Mouse (Mus musculus) thymus, postnatal 36 days (tissue): ENCODE measurements at regions not wholly inside any gene's neighbourhood (a gene's known extent, or its start where the extent isn't known, plus 50 kb on each side); places are given as distances from the start of the nearest gene placed in this dataset.

Experiments
- DNase-seq, 2 experiments: peaks; one replicate each; pipeline ENCODE4 v3.0.0; 2022; ENCODE audit warnings: mixed read lengths in 2 of 2

DNA sequence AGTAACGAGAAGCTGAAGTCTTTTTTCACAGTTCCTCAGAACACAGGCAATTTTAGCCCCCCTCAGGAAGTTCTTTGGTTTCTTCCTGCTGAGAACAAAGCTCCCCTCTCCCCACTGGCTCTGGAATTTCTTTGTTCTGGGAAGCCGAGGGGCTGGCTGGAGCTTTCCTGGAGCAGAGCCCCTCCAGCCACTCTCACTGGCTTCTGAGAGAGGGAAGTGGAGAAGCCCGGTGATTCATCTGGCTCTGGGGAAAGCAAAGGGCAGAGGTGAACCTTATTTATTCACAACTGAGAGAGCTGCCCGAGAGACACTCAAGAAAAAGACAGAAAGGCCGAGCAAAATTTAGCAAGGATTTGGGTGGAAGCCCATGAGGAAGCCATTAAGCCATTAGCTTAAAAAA lies 63.9 kb downstream of the Ddx3x start:
- DNase-seq: no peak

DNA sequence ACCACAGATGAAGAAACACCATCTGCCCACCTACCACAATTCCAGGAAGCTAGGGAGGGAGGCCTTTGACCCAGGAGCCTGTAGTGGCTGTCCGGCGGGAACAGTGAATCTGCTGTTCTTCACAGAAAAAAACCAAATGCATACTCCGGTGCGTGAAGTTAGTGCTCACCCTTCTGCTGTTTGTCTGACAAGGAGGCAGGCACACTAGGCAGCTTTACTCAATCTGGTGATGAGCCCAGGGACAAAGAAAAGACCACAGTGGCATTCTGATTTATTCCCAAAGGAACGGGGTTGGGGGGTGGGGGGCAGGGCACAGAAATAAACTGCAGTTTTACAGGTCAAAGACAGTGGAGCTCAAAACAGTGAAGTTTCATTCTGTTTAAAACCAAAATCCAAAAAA lies 64.4 kb downstream of the Ddx3x start:
- no peak for DNase-seq

DNA sequence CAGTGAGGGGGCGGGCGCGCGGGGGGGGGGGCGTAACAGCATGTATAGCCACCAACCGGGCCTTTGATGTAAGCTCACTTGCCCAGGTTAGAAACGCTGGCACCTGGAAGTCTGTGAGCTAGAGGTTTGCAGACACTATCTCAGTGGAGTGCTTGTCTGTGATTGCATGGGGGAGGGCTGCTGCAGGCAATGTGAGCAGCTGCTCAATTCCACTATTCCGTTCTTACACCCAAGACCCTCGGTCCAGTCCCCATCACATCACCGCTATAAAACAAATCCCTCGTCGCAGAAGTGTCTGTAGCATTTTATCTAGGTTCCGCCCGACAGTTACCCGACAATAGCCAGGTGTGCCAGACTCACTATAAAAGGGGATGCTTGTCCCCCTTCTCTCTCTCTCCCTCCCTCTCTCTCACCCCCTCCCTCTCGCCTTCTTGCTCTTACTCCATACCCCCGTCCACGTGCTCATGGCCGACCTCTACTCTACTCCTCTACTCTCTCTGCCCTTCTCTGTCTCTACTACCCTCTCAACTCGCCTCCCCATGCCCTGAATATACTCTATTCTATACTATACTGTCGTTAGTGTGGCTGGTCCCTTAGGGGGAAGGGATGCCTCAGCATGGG lies 65.4 kb downstream of the Ddx3x start:
- DNase-seq: peak; percentile 46 to 55

DNA sequence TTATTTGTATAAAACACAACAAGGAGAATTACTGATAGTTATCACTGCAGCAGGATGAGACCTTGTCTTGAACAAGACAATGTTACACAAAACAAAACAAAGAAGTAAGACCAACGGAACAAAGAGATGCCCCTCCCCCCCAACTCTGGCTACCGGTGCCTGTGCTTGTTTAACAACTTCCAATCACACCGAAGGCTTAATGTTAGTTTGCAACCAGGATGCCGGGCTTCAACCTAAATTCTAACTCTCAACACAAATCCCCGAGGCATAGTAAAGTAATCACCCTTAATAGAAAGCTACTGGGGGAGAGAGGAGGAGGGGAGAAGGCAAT lies 65.9 kb downstream of the Ddx3x start:
- peak; percentile 57 to 66 for DNase-seq

DNA sequence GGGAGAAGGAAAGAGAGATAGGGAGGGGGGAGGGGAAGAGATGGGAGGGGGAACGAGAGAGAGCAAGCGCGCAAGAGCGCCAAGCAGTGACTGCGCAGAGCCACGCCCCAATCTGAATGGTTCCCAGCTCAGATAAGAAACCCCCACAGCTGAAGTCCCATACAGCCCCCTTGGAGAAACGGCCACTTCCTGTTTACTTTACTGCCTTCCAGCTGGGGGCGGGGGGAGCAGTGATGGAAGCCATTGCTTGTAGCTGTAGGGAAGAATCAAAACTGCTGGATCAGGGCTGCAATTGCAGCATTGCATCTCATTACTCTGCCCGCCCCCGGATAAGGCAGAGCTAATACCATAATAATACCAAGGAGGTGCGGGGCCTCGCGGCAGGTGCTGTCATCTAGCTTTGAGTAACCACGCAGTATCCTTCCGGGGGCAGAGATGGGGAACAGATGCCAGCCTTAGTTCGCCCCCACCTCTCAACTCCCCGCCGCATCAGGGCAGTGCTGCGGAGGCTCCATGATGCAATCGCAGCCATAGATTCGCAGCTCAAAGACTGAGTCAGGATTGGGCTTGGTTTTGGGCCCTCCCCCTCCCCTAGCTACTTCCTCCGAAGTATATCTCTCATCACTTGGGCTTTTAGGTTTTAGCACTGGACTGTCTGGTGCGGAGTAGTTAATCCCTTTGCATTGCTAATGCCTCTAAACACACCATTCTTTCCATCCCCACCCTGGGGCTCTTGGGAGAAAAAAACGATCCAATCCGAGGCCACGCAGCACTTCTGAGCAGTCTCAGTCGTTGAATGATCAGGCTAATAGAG lies 66.5 kb downstream of the Ddx3x start:
- peak; percentile 71 to 84 for DNase-seq

DNA sequence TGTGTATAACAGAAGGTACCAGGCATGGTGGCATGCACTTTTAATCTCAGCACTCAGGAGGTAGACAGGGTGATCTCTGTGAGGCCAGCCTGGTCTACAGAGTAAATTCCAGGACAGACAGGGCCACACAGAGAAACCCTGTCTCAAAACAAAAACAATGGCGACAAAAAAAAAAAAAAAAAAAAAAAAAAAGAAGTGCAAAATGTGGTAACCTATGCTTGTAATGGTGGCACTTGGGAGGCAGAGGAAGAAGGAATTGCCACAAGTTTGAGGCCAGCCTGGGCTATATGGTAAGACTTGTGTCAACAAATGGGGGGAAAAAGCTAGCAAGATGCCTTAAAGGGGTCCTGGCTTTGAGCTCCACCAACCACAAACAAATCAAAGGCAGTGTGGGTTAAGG lies 67.6 kb downstream of the Ddx3x start:
- DNase-seq: no peak

DNA sequence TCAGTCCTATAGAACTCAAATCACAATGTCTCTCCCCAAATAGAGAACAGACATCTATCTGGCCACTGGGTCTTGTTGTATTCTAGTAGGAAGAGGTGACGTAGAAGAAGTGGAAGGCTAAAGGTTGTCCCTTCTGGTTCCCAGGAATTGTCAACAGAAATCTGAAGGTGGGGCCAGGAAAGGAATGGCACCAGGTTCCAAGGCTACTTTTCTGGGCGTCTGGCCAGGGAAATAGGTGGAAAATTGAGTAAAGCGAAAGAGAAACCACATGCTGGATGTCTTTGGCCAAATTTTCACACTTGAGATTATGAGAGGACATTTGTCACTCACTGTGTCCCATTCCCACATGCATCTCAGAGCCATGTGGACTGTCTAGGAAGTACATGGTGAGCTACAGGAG lies 69.7 kb downstream of the Ddx3x start:
- DNase-seq: no peak

DNA sequence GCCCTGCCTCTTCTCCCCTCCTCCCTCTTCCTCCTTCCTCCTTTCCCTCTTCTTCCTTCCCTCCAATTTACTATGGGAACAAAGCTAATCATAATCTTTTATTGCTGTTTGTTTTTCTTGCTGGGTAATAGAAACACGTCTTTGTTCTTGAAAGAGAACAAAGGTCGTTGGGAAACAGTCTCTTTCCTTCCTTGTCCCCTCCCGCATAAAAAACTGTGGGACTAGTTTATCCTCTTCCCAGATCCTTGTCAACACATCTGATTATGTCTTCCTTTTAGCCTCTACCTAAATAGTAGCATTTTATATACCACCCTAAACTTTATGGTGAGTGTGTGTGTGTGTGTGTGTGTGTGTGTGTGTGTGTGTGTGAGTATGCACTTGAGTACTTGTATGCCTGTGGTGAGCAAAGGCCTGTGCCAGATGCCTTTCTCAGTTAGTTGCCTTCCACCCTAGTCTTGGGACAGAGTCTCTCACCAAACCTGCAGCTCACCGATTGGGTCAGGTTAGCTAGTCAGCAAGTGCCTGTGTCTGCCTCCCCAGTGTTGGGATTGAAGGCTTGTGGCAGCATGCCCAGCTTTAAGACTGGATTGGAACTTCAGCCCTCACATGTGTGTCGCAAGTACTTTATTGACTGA lies 76.5 kb downstream of the Ddx3x start:
- no peak for DNase-seq

DNA sequence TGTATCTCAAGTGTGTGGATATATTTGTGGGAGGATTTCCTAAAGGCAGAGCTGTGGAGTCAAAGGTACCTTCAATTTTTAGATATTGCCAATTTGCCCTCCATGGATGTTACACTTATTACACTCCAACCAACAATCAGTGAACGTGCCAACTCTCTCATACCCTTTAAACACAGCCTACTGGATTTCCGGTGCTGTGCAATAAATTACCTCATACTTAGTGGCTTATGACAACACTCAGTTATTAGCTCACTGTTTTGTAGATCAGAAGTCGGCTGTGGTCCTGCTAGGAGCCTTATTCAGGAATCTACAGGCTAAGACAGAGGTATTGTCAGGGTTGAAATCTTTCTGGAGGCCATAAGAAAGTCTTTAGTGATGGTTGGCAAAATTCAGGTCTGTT lies 77.2 kb downstream of the Ddx3x start:
- no peak for DNase-seq

DNA sequence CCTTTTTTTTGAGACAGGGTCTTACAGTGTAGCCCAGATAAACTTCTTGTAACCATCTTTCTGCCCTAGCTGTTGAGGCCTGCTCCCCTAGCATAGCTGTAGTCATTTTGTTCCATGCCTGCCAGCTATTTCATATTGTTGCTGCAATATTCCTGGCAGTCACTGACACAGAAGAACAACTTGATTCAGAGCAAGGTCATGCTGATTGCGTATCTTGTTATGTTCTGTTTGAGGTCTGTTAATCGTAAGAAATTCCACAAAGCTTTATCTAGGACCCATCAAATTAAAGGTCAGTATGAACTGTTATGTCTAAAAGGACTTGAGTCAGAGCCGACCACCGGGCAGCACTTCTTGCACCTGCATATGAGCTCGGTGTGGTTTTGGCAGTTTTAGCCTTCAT lies 79.7 kb downstream of the Ddx3x start:
- DNase-seq: no peak

DNA sequence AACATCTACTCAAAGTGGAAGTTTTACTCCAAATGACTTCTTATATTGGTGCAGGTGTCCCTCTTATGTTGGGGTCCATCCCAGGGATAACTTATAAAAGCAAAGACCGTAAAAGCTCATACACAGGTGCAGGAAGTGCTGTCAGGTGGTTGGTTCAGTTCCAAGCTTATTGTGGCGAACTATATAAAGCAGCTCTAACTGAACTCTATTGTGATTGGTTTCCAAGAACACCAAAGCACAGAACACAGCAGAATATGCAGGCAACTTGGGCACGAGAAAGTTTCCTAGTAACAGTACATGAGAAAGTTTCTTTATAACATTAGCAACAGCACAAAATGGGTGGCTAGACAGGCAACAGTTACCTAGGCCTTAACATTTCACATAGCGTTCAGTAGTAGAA lies 89.5 kb downstream of the Ddx3x start:
- peak in 1 of 2 experiments; percentile 49 for DNase-seq

DNA sequence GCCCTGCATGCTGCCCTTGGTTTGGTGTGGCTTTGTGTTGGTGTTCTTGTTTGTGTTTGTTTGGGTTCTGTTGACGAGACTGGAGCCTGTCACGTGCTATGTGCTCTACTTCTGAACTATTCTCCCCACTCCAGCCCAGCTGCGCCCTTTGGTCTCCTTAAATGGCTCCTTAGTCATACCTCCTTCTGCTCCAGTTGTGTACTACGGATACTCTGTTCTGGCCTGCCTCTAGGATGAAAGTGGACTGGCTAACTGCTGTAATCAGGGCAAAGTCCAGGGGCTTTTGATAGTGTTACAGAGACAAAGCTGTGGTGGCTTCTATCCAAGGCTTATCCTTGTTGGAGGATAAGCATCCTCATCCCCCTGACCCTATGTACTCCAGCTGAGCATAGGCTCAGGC lies 92.0 kb downstream of the Ddx3x start:
- DNase-seq: no peak

DNA sequence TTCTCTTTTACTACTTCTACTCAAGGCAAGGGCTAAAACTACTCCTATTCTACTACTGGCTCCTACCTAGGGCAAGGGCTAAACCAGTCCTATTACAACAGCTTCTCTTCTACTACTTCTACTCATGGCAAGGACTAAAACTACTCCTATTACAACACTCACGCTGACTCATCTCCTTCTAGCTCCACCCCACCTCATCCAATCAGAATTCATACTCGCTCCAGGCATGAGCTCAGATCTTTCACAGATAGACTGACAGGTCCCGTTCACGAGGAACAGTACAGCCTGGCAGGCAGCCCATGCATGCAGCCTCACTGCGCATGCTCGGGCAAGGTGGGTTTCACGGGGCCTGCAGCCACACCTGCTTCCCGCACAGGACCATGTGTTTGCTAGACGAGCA lies 79.6 kb upstream of the Nyx start:
- no peak for DNase-seq

DNA sequence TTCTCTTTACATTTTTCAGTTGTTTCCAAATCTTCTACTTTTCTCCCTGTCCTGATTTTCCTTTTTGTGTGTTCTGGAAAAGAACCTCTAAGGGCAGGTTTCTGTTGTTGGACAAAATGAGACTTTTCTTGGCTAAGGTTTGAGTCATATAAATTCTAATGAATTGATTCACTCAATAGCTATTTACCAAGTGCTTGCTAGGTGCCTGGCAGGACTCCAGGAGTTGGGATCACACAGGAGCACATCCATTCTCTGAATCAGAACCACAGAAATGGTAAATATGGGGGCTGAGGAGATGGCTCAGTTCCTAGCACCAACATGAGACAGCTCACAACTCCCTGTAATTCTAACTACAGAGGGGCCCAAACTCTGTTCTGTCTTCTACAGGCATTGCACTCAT lies 67.4 kb upstream of the Nyx start:
- DNase-seq: no peak

DNA sequence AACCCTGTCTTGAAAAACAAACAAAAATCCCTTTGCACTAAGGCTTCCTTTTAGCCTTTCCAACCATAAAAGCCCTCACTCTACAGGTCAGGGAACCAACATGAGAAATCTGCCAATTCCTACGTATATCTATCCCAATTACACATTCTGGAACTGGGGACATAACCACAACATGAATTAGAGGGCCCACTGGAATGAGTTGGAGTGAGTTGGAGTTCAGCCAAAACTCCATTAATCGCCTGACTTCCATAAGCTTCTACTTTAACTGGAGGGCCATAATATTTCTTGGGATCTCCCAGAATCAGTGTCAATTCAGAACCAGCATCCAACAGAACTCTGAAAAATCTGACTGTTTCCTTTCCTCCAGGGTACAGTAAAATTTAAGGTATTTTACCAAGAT lies 53.2 kb upstream of the Nyx start:
- DNase-seq: no peak

DNA sequence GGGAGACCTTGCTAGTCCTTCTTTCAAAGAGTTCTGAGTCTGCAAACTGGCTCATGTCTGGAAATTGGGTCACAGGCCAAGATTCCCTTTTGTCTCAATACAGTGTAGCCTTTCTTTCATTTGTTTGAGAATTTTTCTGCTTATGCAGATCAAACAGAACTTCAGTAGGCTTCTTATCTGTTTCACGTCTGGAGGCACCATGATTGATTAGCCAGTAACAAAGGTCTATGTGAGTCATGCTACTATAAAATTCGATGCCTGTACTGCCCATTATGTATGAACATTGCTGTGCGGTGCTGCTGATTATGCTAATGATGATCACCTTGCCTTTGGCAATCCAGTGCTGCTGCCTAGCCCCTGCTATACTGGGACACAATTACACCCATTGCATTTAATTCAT lies 52.8 kb upstream of the Nyx start:
- DNase-seq: no peak
